Mouse (Mus musculus) cerebellum, adult 2 months (tissue): ENCODE results near the gene Drd4.

ENCODE experiments used
- CTCF ChIP-seq: fragments of 200-500 bp; IDR thresholded peaks from 2 replicates; pipeline ENCODE4 v1.5.1; 2011; ENCODE audit warnings: low read depth, mild to moderate bottlenecking, control low read depth, low read length, moderate library complexity, borderline replicate concordance; ENCODE audit not compliant: insufficient read depth
- POLR2A ChIP-seq: fragments of 200-500 bp; IDR thresholded peaks from 2 replicates; pipeline ENCODE4 v1.6.1; 2011; ENCODE audit warnings: low read length, control low read depth, borderline replicate concordance; ENCODE audit not compliant: insufficient read depth

- TF ChIP-seq CTCF (peak; percentile 52), POLR2A (no peak)
These were observed 26.9 kb upstream of the Drd4 start for GRCm38 (mm10) chr7:141264761-141265410.
